Mouse (Mus musculus) B cell, adult 62 days (primary cell): ENCODE measurements around the gene Tex38. TPM values are rescaled to one million over a fixed set of nuclear protein-coding genes. Genes with fewer than 3 reads are reported as not detected.

Experiments used
- total RNA-seq: library from RNA; stranded (reverse); gene quantifications from 4 replicates; pipeline ENCODE4 v1.2.4, GENCODE M21; 2023

The Tex38 gene
- total RNA-seq, result 0.97 to 1.3 TPM in 2 of 4 replicates, not detected in the others

GRCm38 (mm10) chr4:115780918-115781317 is at the start of gene Tex38:
Gene Tex38 (minus strand): TSS chr4:115781018.

GRCm38 (mm10) chr4:115827888-115828571 is 47.2 kb upstream of the Tex38 start, which contains the start of gene Mob3c:
Gene Mob3c (plus strand): TSS chr4:115828092.

DNA sequence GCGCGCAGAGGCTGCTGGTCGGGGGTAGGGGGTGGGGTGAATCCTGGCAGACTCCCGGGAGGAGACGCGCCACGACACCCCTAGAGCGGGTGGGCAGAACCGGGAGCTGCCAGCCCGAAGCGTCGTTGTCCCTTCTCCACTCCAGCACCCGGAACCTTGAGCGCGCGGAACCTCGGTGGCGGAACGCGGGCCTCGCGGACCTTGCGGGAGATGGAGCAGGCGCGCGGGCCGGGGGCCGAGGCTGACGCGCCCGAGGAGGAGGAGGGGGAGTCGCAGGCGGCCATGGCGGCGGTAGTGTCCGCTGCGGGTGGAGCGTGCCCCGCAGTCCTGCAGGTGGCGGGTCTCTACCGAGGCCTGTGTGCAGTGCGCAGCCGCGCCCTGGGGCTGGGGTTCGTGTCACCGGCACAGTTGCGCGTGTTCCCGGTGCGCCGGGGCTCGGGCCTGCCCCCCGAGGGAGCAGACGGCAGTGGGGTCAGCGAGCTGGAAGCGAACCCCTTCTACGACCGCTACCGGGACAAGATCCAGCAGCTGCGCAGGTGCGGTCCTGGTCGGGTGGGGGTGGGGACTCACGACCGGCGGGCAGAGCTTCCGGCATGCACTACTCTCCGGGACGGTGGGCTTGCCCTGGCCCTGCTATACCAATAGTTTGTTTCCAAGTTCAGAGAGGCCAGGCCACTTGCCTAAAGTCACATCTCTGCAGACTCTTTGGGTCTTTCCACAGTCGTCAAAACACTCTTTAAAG is 4.1 kb upstream of the Tex38 start, which contains the start of gene Atpaf1:
TSS of gene Atpaf1 (plus strand) at position 44 of the 742 bp plus-strand sequence.

GRCm38 (mm10) chr4:115737551-115738041 is 43.2 kb downstream of the Tex38 start, which contains the start of gene Efcab14:
Gene Efcab14 (plus strand): TSS chr4:115737744.

Other genes with a start within 250 kb of the Tex38 start
- gene Cyp4a31, start 217.4 kb downstream of the Tex38 start, total RNA-seq, result not detected in 4 replicates
- not detected in 4 replicates for gene Cyp4a32, start 180.0 kb downstream of the Tex38 start, total RNA-seq
- gene Cyp4b1, start 133.3 kb downstream of the Tex38 start, total RNA-seq, result not detected in 4 replicates
- gene Efcab14, start 43.3 kb downstream of the Tex38 start, total RNA-seq, result 40.0 to 46.2 TPM (median 43.4 TPM) in 4 replicates
- 14.9 to 19.8 TPM (median 17.5 TPM) in 4 replicates for gene Atpaf1, start 3.8 kb upstream of the Tex38 start, total RNA-seq
- 13.3 to 22.7 TPM (median 15.3 TPM) in 4 replicates for gene Mob3c, start 47.1 kb upstream of the Tex38 start, total RNA-seq
- gene Mknk1, start 58.2 kb upstream of the Tex38 start, total RNA-seq, result 57.5 to 69.7 TPM (median 64.2 TPM) in 4 replicates
- 0.45 TPM in 1 of 4 replicates, not detected in the others for gene Kncn, start 103.4 kb upstream of the Tex38 start, total RNA-seq
- not detected in 4 replicates for gene 6430628N08Rik, start 109.6 kb upstream of the Tex38 start, total RNA-seq
- gene Dmbx1, start 158.9 kb upstream of the Tex38 start, total RNA-seq, result not detected in 4 replicates
- gene Faah, start 236.9 kb upstream of the Tex38 start, total RNA-seq, result 43.7 to 46.5 TPM (median 45.4 TPM) in 4 replicates